Mouse (Mus musculus): ENCODE data around the gene Vwce. TPM values are rescaled to one million over a fixed set of nuclear protein-coding genes. Genes with fewer than 3 reads are reported as not detected.

Vwce gene
- under 1 TPM in 1 of 2 experiments, not detected in 1; 0.80 TPM for total RNA-seq (2023)

DNA sequence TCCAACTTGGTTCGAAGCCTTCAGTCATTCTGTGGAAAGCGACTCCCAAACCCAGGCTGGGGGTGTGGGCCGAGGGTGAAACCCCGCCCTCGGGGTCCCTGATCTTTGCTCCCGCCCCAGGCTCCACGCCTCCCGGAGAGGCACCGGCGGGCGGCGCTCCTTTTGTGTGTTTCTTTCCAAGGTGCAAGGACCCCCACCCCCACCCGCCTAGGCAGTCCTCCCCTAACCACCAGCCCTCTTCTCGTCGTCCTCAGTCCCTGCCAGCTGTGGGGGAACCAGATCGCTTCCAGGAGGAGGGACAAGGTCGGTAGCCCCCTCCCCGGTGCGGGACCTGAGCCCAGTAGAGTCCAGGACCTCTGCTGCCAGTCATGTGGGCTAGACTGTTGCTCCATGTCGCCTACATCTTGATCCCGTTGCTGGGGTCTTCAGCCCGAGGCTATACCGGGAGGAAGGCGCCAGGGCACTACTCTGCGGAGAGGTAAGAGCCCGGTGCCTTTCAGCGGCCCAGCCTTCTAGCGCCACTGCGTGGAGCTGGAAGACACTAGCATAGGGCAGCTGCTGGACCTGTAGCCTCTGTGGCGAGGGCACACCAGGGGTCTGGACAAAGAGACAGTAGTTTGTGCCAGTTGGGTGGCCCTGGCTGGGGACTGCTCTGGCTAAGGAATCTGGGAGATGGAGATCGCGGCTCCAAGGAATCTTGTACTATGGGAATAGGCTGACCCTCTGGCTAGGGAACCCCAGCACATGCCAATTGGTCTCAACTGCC, at the start of gene Vwce:
Gene Vwce, plus strand, starts transcription at position 108 of the 766 bp plus-strand sequence.

DNA sequence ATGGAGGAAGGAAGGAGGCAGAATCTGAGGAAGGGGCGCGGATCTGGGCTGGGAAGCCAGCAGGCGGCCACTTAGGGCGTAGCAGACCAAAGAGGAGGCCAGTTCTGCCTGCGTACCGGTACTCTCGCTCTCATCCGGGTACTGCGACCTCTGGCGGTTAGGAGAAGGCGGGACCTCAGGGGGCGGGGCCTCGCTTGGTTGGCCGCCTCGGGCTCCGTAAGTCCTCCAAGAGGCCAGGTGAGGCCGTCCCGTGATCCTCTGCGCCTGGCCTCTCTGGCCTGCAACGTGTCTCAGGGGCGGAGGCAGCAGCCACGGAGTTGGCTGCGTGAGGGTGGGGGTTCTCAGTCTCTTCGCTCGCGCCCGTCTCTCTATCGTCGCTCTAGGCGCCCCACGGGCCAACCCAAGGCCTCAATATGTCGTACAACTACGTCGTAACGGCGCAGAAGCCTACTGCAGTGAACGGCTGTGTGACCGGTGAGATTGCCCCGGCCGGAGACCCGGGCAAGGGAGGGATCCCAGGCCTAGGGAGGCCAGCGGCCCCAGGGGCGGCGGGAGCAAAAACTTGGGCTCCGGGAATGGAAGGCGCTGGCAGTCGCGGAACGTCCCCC, 28.6 kb upstream of the Vwce start, which contains the start of the genes Ddb1 and Tkfc:
Gene Ddb1, plus strand, starts transcription at position 35 of the 608 bp plus-strand sequence.
Gene Tkfc, minus strand, starts transcription at position 362 of the 608 bp plus-strand sequence.

DNA sequence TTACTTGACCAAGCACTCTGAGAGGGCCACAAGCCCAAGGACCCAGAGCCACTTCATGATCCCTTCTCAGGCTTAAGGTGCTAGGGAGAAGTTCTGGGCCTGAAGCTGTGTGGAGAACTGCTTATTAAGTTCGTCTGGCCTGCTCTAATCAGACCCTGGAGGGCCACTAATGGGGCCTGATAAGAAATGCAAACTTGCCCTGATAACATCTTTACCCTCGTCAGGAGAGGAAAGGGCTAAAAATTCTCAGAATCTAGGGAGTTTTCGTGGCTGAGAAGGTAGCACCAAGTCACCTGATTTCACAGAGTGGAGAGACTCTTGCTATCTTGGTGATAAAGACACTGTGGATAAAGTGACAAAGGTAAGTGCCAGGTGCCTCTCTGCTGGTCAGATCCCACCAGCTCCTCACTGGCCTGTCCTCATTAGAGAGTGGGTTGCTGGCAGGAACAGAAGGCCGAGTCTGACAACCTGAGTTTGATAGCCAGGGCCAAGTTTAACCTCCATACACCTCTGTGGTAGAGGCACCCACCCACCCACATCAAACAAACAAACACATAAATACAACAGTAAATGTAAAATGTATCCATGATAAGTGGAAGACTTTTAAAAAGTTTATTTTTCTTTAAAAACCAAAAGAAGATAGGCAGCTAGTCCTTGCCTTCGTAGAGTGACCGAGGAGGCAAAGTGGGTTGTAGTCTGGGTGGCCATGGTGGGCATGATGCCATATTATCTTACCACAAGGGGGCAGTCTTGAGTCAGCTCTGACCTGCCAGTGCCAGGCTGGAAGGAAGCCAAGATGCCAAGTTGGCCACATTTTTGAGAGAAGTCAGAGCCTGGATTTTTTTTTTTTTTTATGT, 44.1 kb downstream of the Vwce start, which contains the start of gene Pga5:
Gene Pga5, minus strand, starts transcription at position 157 of the 857 bp plus-strand sequence.

DNA sequence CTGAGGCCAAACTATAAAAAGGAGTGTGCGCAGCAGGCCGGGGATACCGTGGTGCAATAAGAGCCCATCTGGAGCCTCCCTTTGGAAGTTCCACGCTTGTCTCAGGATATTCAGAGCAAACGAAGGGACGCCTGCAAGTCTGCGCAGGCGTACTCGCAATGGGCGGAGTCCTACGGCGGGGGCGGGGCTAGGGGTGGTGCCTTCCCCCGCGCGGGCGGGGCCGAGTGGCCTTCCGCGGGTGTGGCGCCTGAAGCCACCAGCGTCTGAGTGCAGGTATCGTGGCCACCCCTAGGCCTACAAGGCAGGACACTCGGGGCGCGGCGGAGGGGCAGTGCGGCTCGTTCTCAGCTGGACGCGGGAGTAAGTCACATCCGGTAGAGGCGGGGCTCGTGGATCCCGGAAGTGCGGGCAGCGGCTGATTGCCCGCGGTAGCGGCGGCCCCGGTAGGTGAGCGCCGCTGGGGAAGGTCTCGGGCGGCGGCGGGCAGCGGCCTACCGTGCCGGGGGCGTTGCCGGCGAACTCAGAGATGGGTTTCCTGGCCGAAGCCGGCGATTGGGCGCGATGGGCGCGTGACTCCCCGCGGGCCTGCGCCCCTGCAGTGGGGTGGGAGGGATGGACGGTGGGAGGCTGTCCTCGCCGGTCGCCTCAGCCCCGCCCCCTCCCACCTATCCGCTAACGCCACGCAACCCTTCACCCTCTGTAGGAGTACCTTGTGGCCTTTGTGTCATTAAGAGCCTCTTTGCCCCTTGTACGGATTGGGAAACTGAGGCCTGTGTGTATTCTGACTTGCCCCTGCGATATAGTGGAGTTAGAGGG, 54.7 kb downstream of the Vwce start, which contains the start of gene Vps37c:
Gene Vps37c, plus strand, starts transcription at position 199 of the 816 bp plus-strand sequence.

Other genes starting within 250 kb of the Vwce start
- gene Syt7, start 245.1 kb upstream of the Vwce start, total RNA-seq (2023): not detected
- under 1 TPM in 1 of 2 experiments, not detected in 1; 0.18 TPM for gene Lrrc10b, start 176.7 kb upstream of the Vwce start, total RNA-seq (2023)
- gene Ppp1r32, start 151.3 kb upstream of the Vwce start, total RNA-seq (2023): 1 to 10 TPM; 1.8 to 2.2 TPM
- 10 to 100 TPM; 82.7 to 84.5 TPM for gene Cpsf7, start 108.9 kb upstream of the Vwce start, total RNA-seq (2023)
- gene Sdhaf2, start 108.1 kb upstream of the Vwce start, total RNA-seq (2023): 10 to 100 TPM; 34.9 to 36.2 TPM
- gene Tmem216, start 78.0 kb upstream of the Vwce start, total RNA-seq (2023): 10 to 100 TPM; 44.7 to 52.4 TPM
- gene Cyb561a3, start 57.0 kb upstream of the Vwce start, total RNA-seq (2023): 10 to 100 TPM; 43.3 to 48.3 TPM
- gene Tmem138, start 56.9 kb upstream of the Vwce start, total RNA-seq (2023): 1 to 10 TPM; 6.2 to 7.5 TPM
- gene Ddb1, start 28.9 kb upstream of the Vwce start, total RNA-seq (2023): 100 to 1,000 TPM in 1 of 2 experiments, 10 to 100 TPM in 1; 92.4 to 102 TPM
- gene Tkfc, start 28.6 kb upstream of the Vwce start, total RNA-seq (2023): 1 to 10 TPM; 5.5 to 7.6 TPM
- not detected for gene Pga5, start 43.9 kb downstream of the Vwce start, total RNA-seq (2023)
- 10 to 100 TPM; 48.8 to 52.9 TPM for gene Vps37c, start 54.5 kb downstream of the Vwce start, total RNA-seq (2023)
- gene Cd5, start 104.8 kb downstream of the Vwce start, total RNA-seq (2023): under 1 TPM in 1 of 2 experiments, not detected in 1; 0.20 TPM
- 1 to 10 TPM; 1.4 to 1.6 TPM for gene Cd6, start 195.8 kb downstream of the Vwce start, total RNA-seq (2023)
- gene Slc15a3, start 205.5 kb downstream of the Vwce start, total RNA-seq (2023): 100 to 1,000 TPM; 150 to 158 TPM
- under 1 TPM; 0.13 to 0.49 TPM for gene Tmem132a, start 235.7 kb downstream of the Vwce start, total RNA-seq (2023)
- gene Tmem109, start 247.8 kb downstream of the Vwce start, total RNA-seq (2023): 10 to 100 TPM; 23.8 to 40.2 TPM

All from neutrophil, adult 59 days (primary cell).